Mouse (Mus musculus) layer of hippocampus, postnatal 14 days (tissue): Measurements from ENCODE around the gene Hck. TPM values are rescaled to one million over a fixed set of nuclear protein-coding genes. Genes with fewer than 3 reads are reported as not detected.
A peak's percentile ranks its signal among the peaks of the same experiment; 100 is the strongest.

Experiments used
- DNase-seq, 2 experiments: peaks; one replicate each; pipeline ENCODE4 v3.0.0; 2021 to 2022; ENCODE audit warnings: low spot score in 2 of 2, mixed read lengths in 1 of 2
- long read RNA-seq, 2 experiments: library from polyadenylated mRNA; stranded (forward); transcript quantifications; one replicate each; pipeline ENCODE4 v2.0.0; 2021
- total RNA-seq, 2 experiments: library from RNA; stranded (reverse); gene quantifications; 2 replicates each; pipeline ENCODE4 v1.2.3; 2021

The Hck gene
- 1 to 10 TPM; 2.2 to 2.4 TPM for total RNA-seq
- long read RNA-seq, experiment 1, partial matches to known transcripts = 1 of 2 reads
- long read RNA-seq, experiment 1, other reads (novel, unspliced or antisense) = 0 of 2 reads
- long read RNA-seq, experiment 2, partial matches to known transcripts = 0 of 3 reads
- long read RNA-seq, experiment 2, other reads (novel, unspliced or antisense) = 0 of 3 reads

- peak in 1 of 2 experiments; percentile 28 for DNase-seq
Measured at GRCm38 (mm10) chr2:153108313-153109264, at the start of gene Hck. TSS of gene Hck (plus strand) at chr2:153108468.

GRCm38 (mm10) chr2:153060216-153060615 lies 48.1 kb upstream of the Hck start:
- DNase-seq = no peak

DNA sequence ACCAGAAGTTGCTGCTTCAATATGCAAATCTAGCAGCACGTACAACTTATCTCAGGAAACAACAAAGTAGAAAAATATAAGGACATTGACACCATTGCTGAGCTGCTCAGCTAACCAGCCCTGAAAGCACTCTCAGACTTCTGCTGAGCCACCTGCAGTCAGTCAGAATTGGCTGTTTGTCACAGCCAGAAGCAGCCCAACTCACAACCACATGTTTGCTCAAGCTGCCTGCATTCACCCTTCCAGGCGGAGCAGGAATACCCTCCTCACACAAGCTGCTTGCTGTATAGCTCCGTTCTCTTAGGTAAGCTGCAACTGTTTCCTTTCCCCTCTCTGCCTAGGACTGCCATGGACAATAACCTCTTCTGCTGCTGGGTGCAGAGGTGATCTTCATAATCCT lies 44.9 kb upstream of the Hck start:
- DNase-seq = peak; percentile 43 to 48

DNA sequence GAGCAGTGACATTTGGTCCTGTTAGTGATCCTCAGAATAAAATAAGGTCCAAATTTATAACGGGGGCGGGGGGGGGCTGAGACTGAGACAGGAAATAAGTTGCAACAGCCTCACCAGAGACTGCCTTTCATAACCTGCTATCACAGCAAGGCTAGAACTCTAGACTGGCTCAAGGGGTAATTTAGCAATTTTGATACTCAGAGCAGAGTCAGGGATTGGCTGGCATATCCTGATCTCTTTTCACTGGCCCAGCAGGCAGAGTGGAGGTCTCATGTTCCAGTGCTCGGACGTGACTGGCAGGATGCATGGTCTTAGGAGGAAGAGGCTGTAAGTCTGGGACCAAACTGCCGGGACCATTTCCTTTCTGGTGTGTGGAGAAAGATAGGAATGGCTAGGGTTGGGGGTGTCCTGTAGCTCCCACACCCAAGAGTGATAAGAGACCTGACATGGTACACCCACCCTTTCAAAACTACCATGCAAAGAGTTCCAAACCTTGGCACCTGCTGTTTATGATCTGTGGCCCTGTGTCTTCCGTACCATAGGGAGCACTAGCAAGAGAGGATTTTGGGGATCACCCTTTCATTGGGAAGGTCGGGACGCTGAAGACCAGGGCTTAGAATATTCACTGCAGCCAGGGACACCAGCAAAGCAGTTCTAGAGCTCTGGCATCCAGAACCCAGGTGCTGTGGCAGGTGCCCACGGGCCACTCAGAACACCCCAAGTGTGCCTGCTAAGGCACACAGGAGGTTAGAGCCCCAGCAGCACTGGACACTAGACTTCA lies 43.9 kb upstream of the Hck start:
- DNase-seq = no peak

DNA sequence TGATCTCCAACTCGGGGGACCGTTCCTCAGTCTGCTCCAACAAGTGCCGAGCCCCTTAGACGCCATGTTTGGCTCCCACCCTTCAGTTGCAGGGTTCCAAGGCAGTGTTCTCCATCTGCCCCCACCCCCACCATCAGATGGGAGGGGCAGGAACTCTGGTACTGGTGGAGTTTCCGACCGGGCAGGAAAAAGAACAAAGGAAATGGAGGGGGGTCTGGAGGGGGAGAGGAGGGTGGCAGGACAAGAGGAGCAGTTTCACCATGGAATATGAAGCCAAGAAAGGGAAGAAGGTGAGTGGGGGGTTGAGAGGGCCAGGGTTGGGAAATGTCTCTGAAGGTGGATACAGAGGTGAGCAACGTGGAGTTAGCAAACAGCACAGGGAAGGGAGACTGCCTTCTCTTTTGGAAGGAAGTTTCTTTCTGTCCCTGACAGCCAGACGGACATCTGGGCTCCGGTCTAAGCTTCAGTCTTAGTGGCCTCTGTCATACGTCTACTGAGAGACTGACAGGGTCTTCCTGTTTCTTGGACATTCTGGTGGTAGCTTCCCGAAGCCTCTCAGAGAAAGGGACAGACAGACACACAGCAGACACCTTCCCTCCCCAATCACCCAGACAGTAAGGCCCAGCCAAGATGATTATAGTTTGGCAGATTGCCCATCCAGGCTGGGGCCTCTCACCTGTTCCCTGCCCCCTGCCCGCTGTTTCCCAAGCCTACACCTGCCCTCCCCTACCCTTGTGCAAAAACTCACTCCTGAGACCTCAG lies 42.3 kb upstream of the Hck start, which contains the start of gene Ccm2l:
Gene Ccm2l (plus strand): TSS at position 209 of the 762 bp plus-strand sequence.
- no peak for DNase-seq

DNA sequence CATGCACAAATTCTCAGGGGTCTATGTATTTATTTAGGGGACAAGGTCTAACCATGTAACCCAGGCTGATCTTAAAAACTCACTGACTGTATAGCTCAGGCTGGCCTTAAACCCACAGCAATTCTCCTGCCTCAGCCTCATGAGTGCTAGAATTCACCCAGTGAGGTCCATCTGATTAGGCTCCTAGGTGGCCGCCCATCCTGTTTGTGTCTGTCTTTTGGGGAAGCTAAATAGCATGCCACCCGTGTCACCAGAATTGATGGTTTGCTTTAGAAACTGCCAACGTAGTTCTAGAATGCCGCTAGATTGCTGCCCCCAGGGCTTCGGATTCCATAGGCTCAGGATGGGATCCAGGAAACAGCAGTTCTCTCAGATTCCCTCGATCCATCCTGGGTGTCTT lies 41.3 kb upstream of the Hck start:
- DNase-seq = no peak

GRCm38 (mm10) chr2:153070762-153071490 lies 37.3 kb upstream of the Hck start:
- DNase-seq = no peak

DNA sequence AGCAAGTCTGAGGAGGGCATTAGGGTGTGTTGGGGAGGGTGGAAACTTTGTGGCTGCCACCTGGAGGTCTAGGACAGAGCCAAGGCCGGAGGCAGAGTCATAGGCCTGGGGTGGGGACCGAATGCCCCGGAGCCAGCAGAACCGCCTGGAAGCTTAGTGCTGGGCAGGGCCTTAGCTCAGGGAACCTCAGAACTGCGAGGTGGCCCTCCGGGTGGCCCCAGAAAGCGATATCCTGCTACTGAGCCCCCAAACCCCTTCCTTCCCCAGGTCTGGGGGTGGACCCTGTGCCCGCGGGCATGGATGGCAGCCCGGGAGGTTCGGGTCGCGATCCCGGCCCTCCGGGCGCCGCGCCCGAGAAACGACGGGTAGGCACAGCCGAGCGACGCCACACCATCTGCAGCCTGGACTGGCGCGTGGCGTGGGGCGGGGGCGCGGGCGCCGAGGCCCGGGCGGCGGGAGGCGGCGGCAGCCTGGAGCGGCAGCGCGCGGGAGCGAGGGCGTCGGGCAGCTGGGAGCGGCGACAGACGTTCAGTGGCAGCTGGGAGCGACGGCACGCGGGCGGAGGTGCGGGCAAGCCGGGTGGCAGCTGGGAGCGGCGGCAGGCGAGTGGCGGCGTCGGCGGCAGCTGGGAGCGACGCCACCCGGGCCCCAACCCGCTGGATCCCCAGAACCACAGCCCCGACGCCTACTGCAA lies 36.6 kb upstream of the Hck start:
- DNase-seq = peak in 1 of 2 experiments; percentile 45

GRCm38 (mm10) chr2:153074651-153075050 lies 33.6 kb upstream of the Hck start:
- DNase-seq = no peak

GRCm38 (mm10) chr2:153075961-153076360 lies 32.3 kb upstream of the Hck start:
- DNase-seq = no peak

GRCm38 (mm10) chr2:153080841-153081523 lies 27.3 kb upstream of the Hck start:
- DNase-seq = peak; percentile 68 to 87

DNA sequence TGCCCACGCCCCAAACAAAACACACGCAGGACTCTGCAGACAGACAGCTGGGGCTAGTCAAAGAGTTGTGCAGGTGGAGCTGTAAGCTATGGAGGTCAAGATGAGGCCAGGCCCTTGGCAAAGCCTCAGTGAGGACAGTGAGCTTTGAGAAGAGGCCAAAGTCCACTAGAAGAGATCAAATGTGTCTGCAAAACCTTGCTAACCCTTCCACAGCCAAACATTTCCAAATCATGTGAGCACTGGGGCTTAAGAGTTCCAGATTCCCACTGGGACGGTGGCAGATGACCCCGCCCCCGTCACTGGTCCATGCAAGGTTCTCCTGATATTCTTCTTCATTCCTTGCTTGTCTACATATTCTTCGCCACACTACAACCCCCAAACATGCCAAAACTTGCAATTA lies 26.4 kb upstream of the Hck start:
- DNase-seq = no peak

GRCm38 (mm10) chr2:153083275-153083674 lies 25.0 kb upstream of the Hck start:
- no peak for DNase-seq

- no peak for DNase-seq
Measured at GRCm38 (mm10) chr2:153083824-153084223, 24.4 kb upstream of the Hck start.

DNA sequence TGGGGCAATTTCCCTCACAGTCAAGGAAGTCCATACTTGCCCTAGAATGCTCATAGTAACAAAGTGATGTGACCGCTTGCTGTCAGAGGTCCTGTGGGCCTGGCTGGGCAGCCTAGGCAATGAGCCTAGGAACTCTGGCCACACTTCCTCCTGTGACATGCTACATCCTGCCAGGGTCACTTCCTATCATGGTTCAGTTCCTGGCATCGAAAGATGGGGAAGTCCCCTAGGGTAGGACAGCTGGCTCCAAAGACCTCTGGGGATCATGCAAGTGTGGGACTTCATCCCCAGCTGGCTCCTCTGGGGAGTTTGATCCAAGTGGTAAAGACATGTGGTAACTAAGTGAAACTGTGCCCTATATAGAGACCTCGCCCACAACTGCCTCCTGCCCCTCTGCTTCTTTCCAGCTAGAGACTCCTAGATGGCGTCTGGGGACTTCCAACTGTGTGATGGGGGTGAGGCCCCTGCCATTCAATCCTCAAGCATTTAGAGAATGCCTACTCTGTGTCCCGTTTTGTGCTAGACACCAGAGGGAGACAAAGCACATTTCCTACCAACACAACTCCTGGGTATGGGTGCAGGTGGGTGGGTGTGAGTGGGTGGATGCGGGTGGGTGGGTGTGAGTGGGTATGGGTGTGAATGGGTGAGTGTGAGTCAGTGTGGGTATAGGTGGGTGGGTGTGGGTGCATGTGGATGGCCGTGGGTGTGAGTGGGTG lies 23.8 kb upstream of the Hck start:
- DNase-seq = no peak

GRCm38 (mm10) chr2:153085556-153085955 lies 22.7 kb upstream of the Hck start:
- DNase-seq = no peak

DNA sequence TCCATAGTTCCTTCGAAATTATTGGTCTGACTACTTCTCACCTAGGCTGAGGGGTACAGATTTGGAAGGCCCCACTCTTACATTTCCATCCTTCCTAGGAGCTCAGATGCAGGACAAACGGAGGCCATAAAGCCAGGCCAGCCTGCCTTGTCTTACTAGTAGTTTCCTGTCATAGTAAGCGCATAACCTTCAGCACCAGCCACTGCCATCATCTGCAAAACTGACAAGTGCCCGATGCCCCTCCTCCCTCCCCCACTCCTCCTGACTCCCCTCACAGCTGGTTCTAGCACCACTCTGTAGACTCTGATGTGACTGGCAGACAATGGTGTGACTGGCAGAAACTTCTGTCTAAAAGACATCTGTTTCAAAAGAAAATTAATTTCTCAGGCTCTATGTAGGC lies 22.1 kb upstream of the Hck start:
- DNase-seq = no peak

GRCm38 (mm10) chr2:153087091-153087490 lies 21.2 kb upstream of the Hck start:
- DNase-seq = no peak
